Mouse (Mus musculus): ENCODE measurements around the gene Tmem218.

The Tmem218 gene

DNA sequence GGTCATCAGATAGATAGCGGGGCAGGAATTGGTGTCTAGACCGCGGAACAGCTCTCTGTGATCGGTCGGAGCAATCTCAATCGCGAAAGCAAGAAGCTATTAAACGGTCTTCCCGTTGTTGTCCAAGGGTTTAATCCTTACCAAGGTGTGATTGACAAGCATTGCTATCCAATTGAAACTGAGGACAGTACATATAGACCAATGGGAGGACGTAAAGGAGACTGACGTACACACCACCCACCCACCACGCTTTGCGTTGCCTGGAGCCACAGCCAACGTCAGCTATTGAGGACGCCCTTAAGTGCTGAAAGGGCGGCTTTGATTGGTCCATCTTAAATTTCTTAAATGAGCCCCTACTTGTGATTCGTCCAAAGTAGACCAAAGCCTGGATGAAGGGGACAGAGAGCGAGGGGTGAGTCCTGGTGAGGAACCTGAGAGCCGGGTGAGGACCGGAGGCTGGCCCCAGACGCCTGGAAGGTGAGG lies at the start of gene Tmem218:
Tmem218 (plus strand) TSS at position 295 of the 483 bp plus-strand sequence.
- peak; percentile 86 for DNase-seq (ENCODE audit: low spot score)

DNA sequence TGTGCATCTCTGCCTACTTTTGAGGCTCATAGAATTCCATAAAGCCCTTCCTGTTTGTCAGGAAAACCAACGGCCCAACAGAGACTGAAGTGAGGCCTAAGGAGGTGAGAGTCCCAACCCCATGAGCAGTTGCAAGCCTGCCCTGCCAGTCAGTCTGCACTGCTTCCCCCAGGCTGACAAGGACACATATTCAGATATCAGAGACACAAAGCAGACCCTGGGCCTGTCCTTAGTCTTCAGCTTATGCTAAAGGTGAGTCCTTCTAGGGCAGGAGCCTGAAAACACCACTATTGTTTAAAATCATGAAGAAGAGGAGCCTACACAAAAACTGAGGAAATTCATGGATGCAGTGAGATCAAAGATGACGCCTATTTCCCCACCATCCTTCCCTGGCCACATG lies 47.3 kb upstream of the Tmem218 start:
- no peak for DNase-seq (ENCODE audit: low spot score)

DNA sequence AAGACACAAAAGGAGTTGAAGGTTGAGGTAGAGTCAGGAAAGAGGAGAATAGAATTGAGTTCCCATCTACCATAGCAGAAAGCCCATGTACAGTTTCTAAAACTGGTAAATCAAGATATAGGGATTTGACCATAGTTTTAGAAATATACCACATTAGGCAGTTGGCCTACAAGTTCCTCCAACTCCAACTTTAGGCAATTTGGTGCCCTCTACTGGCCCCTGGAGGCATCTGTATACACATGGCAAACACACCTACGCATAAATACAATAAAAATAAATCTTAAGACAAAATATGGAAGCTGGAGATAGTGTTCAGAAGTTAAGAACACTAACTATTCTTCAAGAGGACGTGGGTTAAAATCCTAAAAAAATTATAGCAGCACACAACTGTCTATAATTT lies 41.1 kb upstream of the Tmem218 start:
- DNase-seq (ENCODE audit: low spot score): no peak

DNA sequence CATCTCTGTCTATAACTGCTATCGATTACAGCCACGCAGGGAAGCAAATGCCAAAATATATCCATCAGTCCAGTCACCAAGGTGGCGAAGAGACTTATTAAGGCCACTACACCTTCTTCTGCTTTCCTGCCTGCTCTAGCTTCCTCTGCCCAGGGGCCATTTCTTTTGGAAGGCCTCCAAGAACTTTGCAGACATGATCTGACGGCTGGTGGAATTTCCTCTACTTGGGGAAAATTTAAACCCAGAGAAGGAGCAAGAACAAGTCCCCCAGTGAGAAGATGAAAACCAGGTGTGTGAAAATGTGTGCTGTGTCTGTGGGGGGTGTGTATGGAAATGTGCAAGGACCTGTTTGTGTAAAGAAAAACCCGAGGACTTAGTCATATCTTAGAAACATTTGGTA lies 34.6 kb upstream of the Tmem218 start:
- no peak for DNase-seq (ENCODE audit: low spot score)

DNA sequence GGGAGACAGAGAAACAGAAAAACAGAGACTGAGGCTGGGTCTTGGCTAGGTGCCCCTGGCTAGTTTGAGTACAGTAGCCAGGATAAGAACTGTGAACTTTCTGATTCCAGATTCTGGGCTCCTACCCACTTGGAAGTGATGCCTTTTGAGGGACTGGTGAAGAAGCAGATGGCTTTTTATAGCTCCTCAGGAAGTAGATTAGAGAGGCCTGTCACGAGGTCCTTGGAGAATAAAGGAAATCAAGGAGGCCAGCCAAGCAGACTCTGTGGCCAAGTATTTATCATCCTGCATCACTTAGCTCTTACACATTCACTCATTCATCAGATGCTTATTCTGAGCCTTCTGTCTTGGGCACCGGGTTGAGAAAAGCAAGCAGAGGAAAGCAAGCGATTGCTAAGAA lies 32.0 kb upstream of the Tmem218 start:
- no peak for DNase-seq (ENCODE audit: low spot score)

DNA sequence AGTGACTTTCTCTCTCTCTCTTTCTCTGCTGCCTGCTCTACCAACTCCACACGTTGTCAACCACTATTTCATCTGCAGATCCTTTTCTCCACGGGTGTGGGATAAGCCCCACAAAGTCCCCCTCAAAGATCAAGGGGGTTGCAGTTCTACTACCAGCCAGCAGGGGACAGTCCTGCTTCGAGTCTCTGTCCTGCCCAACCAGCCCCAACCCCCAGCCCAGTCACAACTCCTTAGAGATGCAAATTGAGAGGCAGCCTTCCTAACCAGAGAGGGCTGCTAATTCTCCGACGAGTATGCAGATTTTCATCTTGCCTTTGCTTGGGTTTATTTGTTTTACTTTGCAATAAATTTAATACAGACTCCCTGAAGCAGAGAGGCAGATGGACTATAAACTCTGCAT lies 30.9 kb upstream of the Tmem218 start:
- DNase-seq (ENCODE audit: low spot score): peak; percentile 76

DNA sequence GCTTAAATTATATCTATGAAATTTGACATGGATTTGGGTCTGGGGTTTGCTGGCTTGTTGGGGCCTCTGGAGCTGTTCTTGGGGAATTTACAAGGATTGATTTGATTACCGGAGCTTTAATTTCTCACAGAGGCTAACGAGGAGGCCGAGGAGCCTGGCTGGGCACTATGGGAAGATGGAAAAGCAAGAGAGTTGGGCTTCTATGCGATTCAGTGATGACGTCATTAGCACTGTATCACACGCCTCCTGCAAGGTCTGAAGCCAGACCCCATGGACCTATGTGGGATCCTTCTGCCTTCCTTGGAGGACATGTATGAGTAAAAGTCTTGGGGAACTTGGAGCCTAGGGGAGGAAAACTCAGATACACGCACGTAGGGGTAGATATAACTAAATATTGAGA lies 30.5 kb upstream of the Tmem218 start:
- no peak for DNase-seq (ENCODE audit: low spot score)

DNA sequence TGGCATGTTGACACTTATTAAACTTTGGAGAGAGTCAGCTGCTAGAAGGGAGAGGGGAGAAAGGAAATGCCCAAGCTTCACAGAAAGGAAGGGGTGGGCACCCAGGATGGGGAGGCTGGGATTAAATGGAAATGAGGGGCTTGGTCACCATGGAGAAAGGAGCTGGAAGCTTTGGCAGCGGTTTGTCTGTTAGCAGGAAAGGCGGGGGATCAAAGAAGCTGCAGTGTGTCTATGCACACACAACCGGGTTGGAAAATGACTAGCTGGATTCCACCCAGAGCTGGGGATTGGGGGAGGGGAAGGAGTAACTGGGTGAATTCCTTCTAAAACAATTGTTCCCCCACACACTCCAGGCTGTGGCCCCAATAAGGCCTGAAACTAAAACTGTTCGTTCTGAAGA lies 29.1 kb upstream of the Tmem218 start:
- DNase-seq (ENCODE audit: low spot score): no peak

DNA sequence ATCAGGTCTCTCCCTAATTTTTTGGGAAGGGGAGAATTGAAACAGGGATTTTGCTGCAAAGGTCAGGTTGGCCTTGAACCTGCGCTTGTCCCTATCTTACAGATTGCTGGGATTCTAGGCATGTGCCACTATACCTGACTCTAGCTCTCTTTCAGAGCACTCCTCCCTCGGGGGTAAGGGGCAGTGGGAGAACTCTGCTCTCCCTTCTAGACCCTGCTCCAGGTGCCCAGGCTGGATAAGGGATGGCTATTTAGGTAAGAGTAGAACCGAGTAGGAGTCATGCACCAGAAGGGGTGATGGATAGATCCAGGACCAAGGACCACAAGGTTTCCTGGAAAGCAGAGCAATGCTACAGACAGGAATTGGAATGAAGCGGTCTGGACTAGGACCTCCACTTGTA lies 28.4 kb upstream of the Tmem218 start:
- DNase-seq (ENCODE audit: low spot score): no peak

DNA sequence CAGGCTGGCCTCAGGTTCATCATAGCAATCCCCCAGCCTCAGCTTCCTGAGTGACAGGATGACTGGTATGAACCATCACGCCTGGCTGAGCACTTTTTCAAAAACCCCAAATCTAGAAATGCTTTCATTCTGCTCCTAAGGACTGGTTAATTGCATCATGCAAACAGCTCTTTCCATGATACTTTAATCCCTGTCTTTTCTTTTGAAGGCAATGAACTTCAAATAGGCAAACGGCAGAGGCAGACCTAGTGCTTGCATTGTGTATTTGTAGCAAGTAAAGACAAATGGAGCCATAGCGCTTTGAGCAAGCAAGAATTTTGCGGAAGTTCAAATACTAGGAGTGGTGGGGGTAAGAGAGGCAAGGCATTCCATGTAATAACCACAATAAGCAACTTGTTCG lies 26.4 kb upstream of the Tmem218 start:
- no peak for DNase-seq (ENCODE audit: low spot score)

DNA sequence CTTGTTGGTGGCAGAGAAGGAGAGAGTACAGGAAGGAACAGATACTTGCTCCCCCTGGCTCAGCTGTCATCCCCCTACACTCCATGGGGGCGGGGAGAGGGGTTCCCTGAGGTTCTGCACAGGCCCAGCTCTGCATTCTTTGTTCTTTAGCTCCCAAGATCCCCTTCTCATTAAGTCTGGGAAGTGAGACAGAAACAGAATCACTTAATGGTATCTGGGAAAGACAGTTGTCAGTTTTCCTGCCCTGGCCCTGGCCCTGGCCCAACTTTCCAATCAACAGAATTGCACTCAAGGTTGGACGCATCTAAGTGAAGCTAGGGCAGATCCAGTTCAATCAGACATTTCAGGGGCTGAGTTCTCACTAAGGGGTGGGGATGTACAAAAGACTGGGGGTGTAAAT lies 24.8 kb upstream of the Tmem218 start:
- DNase-seq (ENCODE audit: low spot score): no peak

DNA sequence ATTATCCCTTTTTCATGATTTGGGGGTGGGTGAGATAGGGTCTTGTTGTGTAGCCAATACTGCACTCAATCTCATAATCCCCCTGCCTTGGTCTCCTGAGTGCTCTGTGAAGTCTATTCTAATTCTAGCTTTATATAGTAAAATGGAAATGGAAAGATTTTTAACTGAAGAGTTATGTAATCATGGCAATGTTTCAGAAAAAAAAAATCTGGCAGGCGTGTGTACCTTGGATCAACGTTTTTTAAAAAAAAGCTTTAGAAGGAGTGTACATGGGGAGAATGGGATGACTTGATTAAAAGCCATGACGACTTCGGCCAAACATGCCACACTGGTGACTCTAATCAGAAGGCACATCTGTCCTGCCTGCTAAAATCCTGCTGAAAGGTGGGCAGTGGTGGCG lies 20.6 kb upstream of the Tmem218 start:
- DNase-seq (ENCODE audit: low spot score): no peak

DNA sequence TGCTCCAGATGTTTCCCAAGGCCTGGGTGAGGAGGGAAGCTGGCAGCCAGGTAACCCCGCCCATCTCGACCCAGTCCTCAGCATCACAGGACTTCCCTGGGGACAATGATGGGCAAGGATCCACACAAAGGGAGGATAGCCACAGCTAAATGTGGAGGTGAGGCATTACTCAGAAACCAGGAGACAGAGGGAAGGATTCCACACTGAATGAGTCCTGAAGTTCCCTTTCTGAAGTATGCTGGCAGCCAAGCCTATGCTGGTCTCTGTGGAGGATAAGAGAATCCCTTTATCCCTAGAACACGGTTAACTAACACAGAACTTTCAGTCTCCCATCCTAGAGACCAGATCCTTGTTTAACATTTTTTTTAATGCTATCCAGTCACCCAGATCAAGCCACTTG lies 20.0 kb upstream of the Tmem218 start:
- no peak for DNase-seq (ENCODE audit: low spot score)

DNA sequence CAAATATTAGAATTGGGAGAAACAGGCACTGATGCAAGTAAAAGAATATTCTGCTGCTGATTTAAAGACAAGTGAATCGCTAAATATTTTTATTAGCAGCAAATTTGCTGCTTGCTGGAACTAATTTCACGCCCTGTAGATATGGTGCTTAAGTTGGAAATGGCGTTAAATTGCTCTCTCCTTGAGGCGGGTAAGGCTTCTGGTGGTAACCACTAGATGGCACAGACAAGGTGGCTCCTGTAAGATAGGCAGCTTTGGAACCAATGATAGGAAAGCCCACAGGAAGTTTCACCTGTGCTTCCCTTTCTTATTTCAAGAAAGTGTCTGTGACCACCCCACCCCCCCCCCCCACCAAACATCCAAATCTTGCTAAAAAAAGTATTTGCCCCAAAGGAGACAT lies 11.0 kb upstream of the Tmem218 start:
- no peak for DNase-seq (ENCODE audit: low spot score)

DNA sequence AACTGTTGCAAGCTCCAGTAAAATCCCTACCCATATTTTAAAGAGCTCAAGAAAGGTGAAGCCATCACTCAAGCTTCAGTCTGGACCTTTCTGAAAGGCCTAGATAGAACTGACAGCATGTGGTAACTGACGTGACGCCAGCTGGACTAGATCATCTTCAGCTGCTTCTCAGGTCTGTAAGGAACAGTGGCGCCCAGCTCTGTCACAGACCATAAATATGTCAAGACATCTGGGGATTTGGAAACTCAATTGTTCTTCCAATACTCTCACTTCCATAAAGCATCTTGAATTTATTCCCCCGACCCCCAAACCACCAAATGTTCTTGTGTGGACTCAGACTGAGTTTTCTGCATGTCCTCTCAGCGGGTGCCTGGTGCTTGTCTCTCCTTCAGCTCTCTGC lies 7.6 kb upstream of the Tmem218 start:
- no peak for DNase-seq (ENCODE audit: low spot score)

DNA sequence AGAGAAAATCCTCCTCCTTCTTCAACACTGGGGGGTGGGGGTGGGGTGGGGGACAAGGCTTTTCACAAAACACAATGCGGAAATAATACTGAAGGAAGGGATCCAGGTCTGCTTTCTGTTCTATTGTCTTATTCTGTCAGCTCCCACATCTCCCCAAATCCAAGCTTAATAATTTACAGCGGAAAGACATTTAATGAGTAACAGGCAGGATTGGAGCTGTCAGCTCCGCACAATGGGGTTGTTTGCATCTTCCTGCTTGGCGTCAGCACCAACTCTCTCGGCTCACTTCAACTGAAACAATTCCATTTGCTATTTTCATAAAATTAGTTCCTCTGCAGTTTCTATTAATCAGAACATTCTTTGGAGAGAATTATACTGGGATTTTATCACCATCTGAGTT lies 4.1 kb upstream of the Tmem218 start:
- DNase-seq (ENCODE audit: low spot score): no peak

DNA sequence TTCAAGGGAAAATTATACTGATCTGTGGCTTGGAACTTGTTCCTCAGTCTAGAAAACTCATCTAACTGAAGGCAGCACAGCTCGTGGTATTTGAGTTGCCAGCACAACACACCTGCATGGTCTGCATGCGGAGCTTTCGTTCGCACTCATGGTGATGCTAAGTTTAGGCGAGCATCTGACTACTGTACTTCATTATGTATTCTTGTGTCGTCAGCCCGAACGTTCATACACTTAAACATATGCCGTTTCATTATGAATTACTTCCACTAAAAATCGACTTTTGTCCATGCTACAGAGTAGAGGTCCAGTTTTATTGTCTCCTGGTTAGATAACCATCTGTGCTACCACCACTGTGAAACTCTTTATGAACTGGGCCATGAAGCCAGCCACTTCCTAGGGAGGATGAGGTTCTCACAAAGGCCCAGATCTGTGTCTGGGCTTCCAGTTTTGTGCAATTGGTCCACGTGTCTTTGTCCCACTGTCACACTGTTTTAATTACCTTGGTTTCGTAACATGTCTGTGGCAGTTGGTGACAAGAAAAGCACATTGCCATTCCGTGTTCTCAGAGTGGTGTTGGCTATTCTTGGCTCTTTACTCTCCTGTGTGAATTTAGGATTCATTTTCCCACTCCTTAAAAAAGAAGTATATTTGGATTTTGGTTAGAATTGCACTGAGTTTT lies 5.2 kb downstream of the Tmem218 start:
- no peak for DNase-seq (ENCODE audit: low spot score)

DNA sequence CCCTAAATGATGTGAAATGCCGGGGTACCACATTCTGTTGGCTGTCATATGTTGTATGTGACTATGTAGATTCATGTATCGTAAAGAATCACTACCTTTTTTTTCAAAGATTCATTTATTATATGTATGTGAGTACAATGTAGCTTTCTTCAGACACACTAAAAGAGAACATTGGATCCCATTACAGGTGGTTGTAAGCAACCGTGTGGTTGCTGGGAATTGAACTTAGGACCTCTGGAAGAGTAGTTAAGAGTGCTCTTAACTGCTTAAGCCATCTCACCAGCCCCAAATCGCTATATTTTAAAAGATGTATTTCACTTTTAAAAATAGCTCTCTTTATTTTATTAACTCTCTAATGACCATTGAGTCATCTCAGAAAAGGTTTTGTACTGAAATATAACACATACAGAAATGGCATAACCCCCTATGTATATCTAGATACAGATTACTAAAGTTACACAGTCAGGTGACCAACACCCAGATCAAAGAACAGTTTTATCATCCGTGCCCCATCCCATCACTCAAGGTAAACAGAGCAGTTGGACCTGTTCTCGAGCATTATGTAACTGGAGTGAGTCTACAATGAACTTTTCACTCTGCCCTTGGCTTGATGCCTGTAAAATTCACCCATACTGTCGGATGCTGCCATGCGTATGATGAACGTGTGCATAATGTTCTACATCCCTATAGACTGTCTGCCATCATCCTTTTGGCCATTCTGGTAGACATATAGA lies 6.5 kb downstream of the Tmem218 start:
- DNase-seq (ENCODE audit: low spot score): no peak

DNA sequence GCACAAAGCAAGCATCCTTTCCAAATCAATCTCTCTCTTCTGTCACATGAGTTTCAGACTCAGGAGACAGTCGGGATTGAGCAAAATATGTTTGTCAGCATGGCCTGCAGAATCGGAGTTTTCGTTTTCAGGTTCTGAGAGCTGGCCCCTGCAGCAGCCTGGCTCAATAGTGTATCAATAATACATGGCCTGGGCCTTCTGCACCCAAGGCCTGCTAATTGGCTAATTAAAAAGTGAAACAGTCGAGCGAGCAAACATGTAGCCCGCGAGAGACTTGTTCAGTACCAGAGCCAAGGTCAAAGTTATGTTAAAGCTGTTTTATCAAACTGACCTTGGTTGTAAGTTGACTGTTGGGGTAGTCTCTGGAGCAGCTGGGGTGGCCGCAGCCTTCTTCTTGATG lies 12.7 kb downstream of the Tmem218 start:
- DNase-seq (ENCODE audit: low spot score): no peak

DNA sequence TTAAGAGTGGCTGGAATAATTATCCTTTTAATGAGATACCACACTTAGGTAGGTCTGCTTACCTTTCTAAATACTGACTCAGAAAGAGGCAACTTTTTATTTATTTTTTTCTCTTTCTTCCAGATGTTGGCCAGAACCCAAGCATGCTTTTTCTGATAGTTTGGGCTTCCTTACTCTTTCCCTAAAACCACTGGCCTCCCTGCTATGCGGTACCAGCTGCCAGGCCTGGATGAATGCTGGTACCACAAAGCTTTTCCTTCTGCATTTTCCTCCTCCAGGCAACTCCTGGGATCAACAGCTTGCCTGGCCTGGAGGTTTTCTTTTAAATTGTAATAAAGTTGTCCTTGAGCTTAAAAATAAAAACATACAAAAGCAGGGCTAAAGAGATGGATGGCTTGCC lies 17.6 kb downstream of the Tmem218 start:
- no peak for DNase-seq (ENCODE audit: low spot score)

DNA sequence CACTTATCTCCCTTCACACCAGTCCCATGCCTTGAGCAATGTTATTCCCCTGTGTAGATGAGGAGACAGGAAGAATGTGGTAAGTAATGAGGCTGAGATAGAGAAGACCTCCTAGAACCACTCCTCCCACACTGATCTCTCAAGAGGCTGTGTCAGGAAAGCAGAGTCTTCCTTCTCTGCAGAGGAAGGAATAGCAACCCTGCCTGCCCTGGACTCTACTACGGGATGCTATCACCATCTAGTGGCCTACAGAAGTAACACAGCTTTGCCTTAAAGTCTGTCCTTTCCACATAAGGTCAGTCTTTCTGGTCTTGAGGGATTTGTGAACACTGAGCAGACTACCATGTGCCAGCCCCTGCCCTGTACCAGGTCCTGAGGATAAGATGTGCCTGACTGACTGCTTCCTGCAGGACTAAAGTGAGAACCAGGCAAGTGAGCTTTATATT lies 21.9 kb downstream of the Tmem218 start:
- peak; percentile 58 for DNase-seq (ENCODE audit: low spot score)

DNA sequence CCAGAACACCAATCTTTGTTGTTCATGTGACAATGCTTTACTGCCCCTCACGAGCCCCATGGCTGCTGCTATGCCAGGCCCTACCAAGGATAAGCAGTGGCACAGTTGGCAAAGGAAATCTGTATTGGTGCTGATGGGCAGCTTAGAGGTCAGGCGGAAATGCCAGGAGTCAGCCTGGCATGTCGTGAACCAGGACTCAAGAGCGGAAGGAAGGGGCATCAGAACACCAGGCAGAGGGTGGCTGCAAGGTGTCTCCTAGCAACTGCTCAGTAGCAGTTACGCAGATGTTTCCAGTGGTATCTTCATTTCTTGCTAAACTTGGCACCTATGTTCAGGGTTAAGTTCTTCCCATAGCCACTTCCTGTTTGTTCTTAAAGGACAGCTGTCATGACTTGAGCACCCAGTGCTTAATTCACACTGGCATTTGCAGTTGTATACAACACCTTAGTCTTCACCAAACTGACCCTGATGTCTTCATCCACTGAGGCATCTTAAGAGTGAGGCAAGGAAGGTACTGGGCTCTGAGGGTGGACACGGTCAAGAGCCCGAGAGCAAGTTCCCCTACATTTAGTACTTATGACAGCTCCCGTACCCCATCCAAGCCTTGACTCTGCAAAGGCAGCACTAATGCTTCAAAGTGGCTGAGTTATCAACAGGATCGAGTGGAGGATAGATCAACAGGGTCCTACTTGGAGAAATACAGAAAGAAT lies 22.6 kb downstream of the Tmem218 start:
- no peak for DNase-seq (ENCODE audit: low spot score)
